Mouse (Mus musculus): ENCODE measurements around the gene Fibp. TPM values are rescaled to one million over a fixed set of nuclear protein-coding genes. Genes with fewer than 3 reads are reported as not detected.

Gene Fibp
- polyA plus RNA-seq, 1 experiment, result 143 TPM

DNA sequence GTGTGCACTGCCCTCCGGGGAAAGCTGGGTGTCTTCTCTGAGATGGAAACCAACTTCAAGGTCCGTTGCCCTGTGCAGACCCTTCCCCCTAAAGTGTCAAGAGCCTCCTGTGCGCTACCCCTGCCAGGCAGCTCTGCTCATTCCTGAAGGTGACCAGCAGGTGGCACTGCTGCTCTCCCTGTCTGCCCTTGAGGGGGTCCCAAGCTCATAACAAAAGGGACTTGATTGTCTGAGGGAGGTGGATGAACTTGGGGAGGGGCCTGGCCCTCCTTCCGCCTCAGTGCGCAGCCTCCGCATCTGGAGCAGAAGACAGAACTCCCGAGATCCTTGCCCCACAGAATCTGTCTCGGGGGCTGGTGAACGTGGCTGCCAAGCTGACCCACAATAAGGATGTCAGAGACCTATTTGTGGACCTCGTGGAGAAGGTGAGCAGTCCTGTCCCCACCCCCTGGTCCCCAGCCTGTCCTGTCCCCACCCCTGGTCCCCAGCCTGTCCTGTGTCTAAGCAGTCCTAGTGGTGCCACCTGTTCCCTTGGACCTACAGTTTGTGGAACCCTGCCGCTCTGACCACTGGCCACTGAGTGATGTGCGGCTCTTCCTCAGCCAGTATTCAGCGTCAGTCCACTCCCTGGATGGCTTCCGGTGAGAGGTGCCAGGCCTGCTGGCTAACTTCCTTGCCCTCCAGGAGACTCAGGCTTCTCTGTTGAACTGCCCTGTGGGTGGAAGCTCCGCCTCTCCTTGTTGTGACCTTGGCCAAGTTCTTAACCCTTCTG, 3.6 kb downstream of the Fibp start:
- Histone ChIP-seq H3K4me3 (ENCODE audit: low read depth, low read length) (no peak overlapping the region), H3K27me3 (ENCODE audit: control insufficient read depth, insufficient read depth, low read length) (no peaks in the 10 kb centered on the region), H3K4me1 (ENCODE audit: control insufficient read depth, insufficient read depth, insufficient read length, low read length) (peaks cover 2% of the 10 kb centered on the region; the same call in 1 of the 2 replicates), H3K27ac (ENCODE audit: insufficient read depth, low read depth, low read length) (no peak overlapping the region), H3K36me3 (ENCODE audit: control insufficient read depth, insufficient read depth, low read length) (peaks cover 47% of the 10 kb centered on the region)
- 66% methylated on average over 15 of the region's 15 CpGs for WGBS
- TF ChIP-seq POLR2A (IDR thresholded peaks at IDR 0.05; ENCODE audit: low read depth, low read length) (no peak), CTCF (IDR thresholded peaks at IDR 0.05; ENCODE audit: extremely low read depth, insufficient read length, insufficient replicate concordance, low read depth, low read length) (peak; percentile 80; the same call in 1 of the 2 replicates)

DNA sequence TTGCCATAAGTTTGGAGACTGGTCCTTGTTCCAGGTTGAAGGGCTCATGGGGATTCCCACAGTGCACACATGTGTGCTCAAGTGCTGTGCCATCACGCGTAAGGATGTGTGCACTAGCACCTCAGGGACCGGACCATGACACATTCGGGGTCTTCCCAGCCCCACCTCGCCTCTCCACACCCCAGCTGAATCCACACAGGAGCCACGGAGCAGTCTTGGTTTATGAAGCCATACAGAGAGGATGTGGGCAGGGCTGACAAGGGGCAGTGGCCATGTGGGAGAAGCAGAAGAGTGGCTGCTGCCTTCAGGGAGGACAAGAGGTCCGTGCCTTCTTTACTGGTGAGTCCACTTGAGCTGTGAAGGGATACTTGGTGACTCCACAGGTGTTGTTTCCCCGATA, 4.6 kb downstream of the Fibp start:
- WGBS, result 95% methylated on average over 8 of the region's 8 CpGs
- TF ChIP-seq POLR2A (IDR thresholded peaks at IDR 0.05; ENCODE audit: low read depth, low read length), result no peak
- no peak overlapping the region for H3K4me3 ChIP-seq (ENCODE audit: low read depth, low read length)
- peaks cover 2% of the 10 kb centered on the region; the same call in 1 of the 2 replicates for H3K4me1 ChIP-seq (ENCODE audit: control insufficient read depth, insufficient read depth, insufficient read length, low read length)
- no peak overlapping the region for H3K27ac ChIP-seq (ENCODE audit: insufficient read depth, low read depth, low read length)
- peaks cover 47% of the 10 kb centered on the region for H3K36me3 ChIP-seq (ENCODE audit: control insufficient read depth, insufficient read depth, low read length)
- H3K27me3 ChIP-seq (ENCODE audit: control insufficient read depth, insufficient read depth, low read length), result no peaks in the 10 kb centered on the region

GRCm38 (mm10) chr19:5466916-5467500, 6.6 kb downstream of the Fibp start:
- Histone ChIP-seq H3K4me1 (ENCODE audit: control insufficient read depth, insufficient read depth, insufficient read length, low read length) (no peaks in the 10 kb centered on the region), H3K27ac (ENCODE audit: insufficient read depth, low read depth, low read length) (no peak overlapping the region), H3K27me3 (ENCODE audit: control insufficient read depth, insufficient read depth, low read length) (no peaks in the 10 kb centered on the region), H3K36me3 (ENCODE audit: control insufficient read depth, insufficient read depth, low read length) (peaks cover 47% of the 10 kb centered on the region), H3K4me3 (ENCODE audit: low read depth, low read length) (no peak overlapping the region)
- TF ChIP-seq CTCF (IDR thresholded peaks at IDR 0.05; ENCODE audit: extremely low read depth, insufficient read length, insufficient replicate concordance, low read depth, low read length), result no peak
- TF ChIP-seq POLR2A (IDR thresholded peaks at IDR 0.05; ENCODE audit: low read depth, low read length), result no peak
- WGBS, result 79% methylated on average over 6 of the region's 6 CpGs

DNA sequence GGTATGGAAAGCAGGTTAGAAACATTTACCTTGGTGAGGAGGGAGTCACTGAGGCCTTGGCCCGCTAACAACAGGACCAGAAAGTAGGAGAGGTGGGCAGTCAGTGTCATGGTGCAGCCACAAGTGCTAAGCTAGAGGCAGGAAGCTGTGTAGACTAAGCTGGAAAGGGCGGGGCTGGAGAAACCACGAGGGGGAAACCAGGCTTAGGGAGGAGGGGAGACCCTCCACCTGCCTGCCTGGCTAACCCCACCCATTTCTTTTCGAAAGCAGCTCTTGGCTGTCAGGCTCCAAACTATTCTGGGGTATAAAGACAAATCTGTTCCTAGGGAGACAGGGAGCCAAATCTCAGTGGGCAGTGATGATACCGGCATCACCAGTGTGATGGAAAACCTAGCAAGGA, 8.0 kb downstream of the Fibp start, which contains the start of gene Ctsw:
Ctsw (minus strand) TSS at position 134 of the 400 bp plus-strand sequence.
- 0 out of 2 replicates have a peak, but pooled peaks cover under 1% of the 10 kb centered on the region for H3K4me1 ChIP-seq (ENCODE audit: control insufficient read depth, insufficient read depth, insufficient read length, low read length)
- peaks cover 38% of the 10 kb centered on the region for H3K36me3 ChIP-seq (ENCODE audit: control insufficient read depth, insufficient read depth, low read length)
- peak within 1 kb of the TSS; percentile 46 for H3K27ac ChIP-seq (ENCODE audit: insufficient read depth, low read depth, low read length)
- peak within 1 kb of the TSS; percentile 36 for H3K4me3 ChIP-seq (ENCODE audit: low read depth, low read length)
- H3K27me3 ChIP-seq (ENCODE audit: control insufficient read depth, insufficient read depth, low read length), result no peaks in the 10 kb centered on the region
- TF ChIP-seq POLR2A (IDR thresholded peaks at IDR 0.05; ENCODE audit: low read depth, low read length), result no peak
- TF ChIP-seq CTCF (IDR thresholded peaks at IDR 0.05; ENCODE audit: extremely low read depth, insufficient read length, insufficient replicate concordance, low read depth, low read length), result no peak
- 41% methylated on average over 5 of the region's 5 CpGs for WGBS

DNA sequence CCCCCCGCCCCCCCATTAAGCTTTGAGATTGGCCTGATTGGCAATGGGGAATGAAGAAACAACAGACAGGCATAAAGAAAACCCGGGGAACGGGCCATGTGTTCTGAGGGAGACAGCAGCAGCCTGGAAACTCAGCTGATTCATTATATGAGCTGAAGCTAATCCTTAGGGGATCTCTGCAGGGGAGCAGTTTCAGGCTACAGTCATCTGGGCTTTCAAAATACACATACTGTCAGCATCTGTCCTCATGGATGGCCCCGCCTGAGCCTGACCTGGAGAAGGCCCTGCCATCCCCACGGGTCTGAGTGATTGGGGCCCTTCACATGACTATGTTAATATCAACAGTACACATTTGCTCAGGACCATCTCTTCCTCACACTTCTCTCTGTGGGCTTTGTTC, 11.4 kb downstream of the Fibp start:
- WGBS, result 60% methylated on average over 5 of the region's 5 CpGs
- TF ChIP-seq POLR2A (IDR thresholded peaks at IDR 0.05; ENCODE audit: low read depth, low read length), result no peak
- TF ChIP-seq CTCF (IDR thresholded peaks at IDR 0.05; ENCODE audit: extremely low read depth, insufficient read length, insufficient replicate concordance, low read depth, low read length), result no peak

GRCm38 (mm10) chr19:5472857-5473256, 12.4 kb downstream of the Fibp start:
- 71% methylated on average over 3 of the region's 3 CpGs for WGBS
- Histone ChIP-seq H3K27ac (ENCODE audit: insufficient read depth, low read depth, low read length) (no peak overlapping the region), H3K4me3 (ENCODE audit: low read depth, low read length) (no peak overlapping the region), H3K4me1 (ENCODE audit: control insufficient read depth, insufficient read depth, insufficient read length, low read length) (peaks cover 5% of the 10 kb centered on the region; the same call in 1 of the 2 replicates), H3K36me3 (ENCODE audit: control insufficient read depth, insufficient read depth, low read length) (0 out of 2 replicates have a peak, but pooled peaks cover 1% of the 10 kb centered on the region), H3K27me3 (ENCODE audit: control insufficient read depth, insufficient read depth, low read length) (no peaks in the 10 kb centered on the region)
- no peak for TF ChIP-seq CTCF (IDR thresholded peaks at IDR 0.05; ENCODE audit: extremely low read depth, insufficient read length, insufficient replicate concordance, low read depth, low read length)
- no peak for TF ChIP-seq POLR2A (IDR thresholded peaks at IDR 0.05; ENCODE audit: low read depth, low read length)

More for the DNA sequence above, 11.4 kb downstream of the Fibp start:
- Histone ChIP-seq H3K36me3 (ENCODE audit: control insufficient read depth, insufficient read depth, low read length) (peaks cover 7% of the 10 kb centered on the region; the same call in 1 of the 2 replicates), H3K4me3 (ENCODE audit: low read depth, low read length) (no peak overlapping the region), H3K27me3 (ENCODE audit: control insufficient read depth, insufficient read depth, low read length) (no peaks in the 10 kb centered on the region), H3K4me1 (ENCODE audit: control insufficient read depth, insufficient read depth, insufficient read length, low read length) (peaks cover 5% of the 10 kb centered on the region; the same call in 1 of the 2 replicates), H3K27ac (ENCODE audit: insufficient read depth, low read depth, low read length) (no peak overlapping the region)

- H3K27ac ChIP-seq (ENCODE audit: insufficient read depth, low read depth, low read length), result peak within 1 kb of the TSS; percentile 25; the same call in 1 of the 2 replicates
- no peaks in the 10 kb centered on the region for H3K36me3 ChIP-seq (ENCODE audit: control insufficient read depth, insufficient read depth, low read length)
- H3K4me3 ChIP-seq (ENCODE audit: low read depth, low read length), result peak within 1 kb of the TSS; percentile 50
- TF ChIP-seq CTCF (IDR thresholded peaks at IDR 0.05; ENCODE audit: extremely low read depth, insufficient read length, insufficient replicate concordance, low read depth, low read length) (no peak), POLR2A (IDR thresholded peaks at IDR 0.05; ENCODE audit: low read depth, low read length) (no peak)
- H3K4me1 ChIP-seq (ENCODE audit: control insufficient read depth, insufficient read depth, insufficient read length, low read length), result peaks cover 5% of the 10 kb centered on the region; the same call in 1 of the 2 replicates
- WGBS, result 3% methylated on average over 22 of the region's 22 CpGs
- no peaks in the 10 kb centered on the region for H3K27me3 ChIP-seq (ENCODE audit: control insufficient read depth, insufficient read depth, low read length)
Observed at GRCm38 (mm10) chr19:5473720-5474119, 13.3 kb downstream of the Fibp start, which contains the start of gene Efemp2. Gene Efemp2 (plus strand): TSS chr19:5473954.

Measured in small intestine, adult 2 months (tissue).